Mouse (Mus musculus) heart, embryonic 15.5 days (tissue): ENCODE data around the gene Sertad2. TPM values are rescaled to one million over a fixed set of nuclear protein-coding genes. Genes with fewer than 3 reads are reported as not detected.

Experiments
- ATAC-seq: fragments of 200-750 bp; cut with Nextera tagmentation; replicated peaks from 2 replicates; pipeline ENCODE4 v1.8.0; 2017; ENCODE audit warnings: low read depth, moderate TSS enrichment; ENCODE audit not compliant: insufficient number of reproducible peaks, insufficient read depth, low FRiP score
- H3K27ac ChIP-seq: fragments of 300-500 bp; sonication (generic); 2 replicates; pipeline ENCODE4 v1.5.1; 2015; ENCODE audit warnings: mild to moderate bottlenecking, inconsistent platforms
- H3K27me3 ChIP-seq: fragments of 300-500 bp; sonication (generic); 2 replicates; pipeline ENCODE4 v1.6.1; 2015; ENCODE audit warnings: inconsistent platforms
- H3K36me3 ChIP-seq: fragments of 300-500 bp; sonication (generic); 2 replicates; pipeline ENCODE4 v1.6.1; 2015; ENCODE audit warnings: mild to moderate bottlenecking, inconsistent platforms
- H3K4me1 ChIP-seq: fragments of 300-500 bp; sonication (generic); replicated peaks from 2 replicates; pipeline ENCODE4 v1.6.1; 2015; ENCODE audit warnings: inconsistent platforms
- H3K4me2 ChIP-seq: fragments of 300-500 bp; sonication (generic); 2 replicates; pipeline ENCODE4 v1.6.1; 2015; ENCODE audit warnings: inconsistent platforms, mild to moderate bottlenecking, moderate library complexity
- H3K4me3 ChIP-seq: fragments of 300-500 bp; sonication (generic); 2 replicates; pipeline ENCODE4 v1.5.1; 2015; ENCODE audit warnings: mild to moderate bottlenecking, inconsistent platforms
- H3K9ac ChIP-seq: fragments of 300-500 bp; sonication (generic); 2 replicates; pipeline ENCODE4 v1.6.1; 2015; ENCODE audit warnings: mild to moderate bottlenecking, inconsistent platforms
- H3K9me3 ChIP-seq: fragments of 300-500 bp; sonication (generic); replicated peaks from 2 replicates; pipeline ENCODE4 v1.6.1; 2016; ENCODE audit warnings: inconsistent platforms
- WGBS: fragments of 180-500 bp; shearing (Covaris S2); methylation state at CpG from one replicate; pipeline ENCODE4 v1.1.7; 2015; ENCODE audit warnings: mixed read lengths; 5-methylcytosine and 5-hydroxymethylcytosine counted together
- polyA plus RNA-seq: library from polyadenylated mRNA; unstranded; fragments of >200 nt; fragmentation: Nextera tagmentation; extraction: Ambion mirVana; gene quantifications from 2 replicates; pipeline ENCODE4 v1.2.1, GENCODE M21; 2015

Sertad2 gene
- polyA plus RNA-seq, 1 experiment from 2014 or later = 33.7 TPM

- Histone ChIP-seq H3K27me3 (no peaks in the 10 kb centered on the region), H3K4me1 (peaks cover under 1% of the 10 kb centered on the region; the same call in 1 of the 2 replicates), H3K36me3 (no peaks in the 10 kb centered on the region), H3K4me2 (no peak overlapping the region), H3K9me3 (no peaks in the 10 kb centered on the region), H3K4me3 (no peak overlapping the region), H3K9ac (no peak overlapping the region), H3K27ac (no peak overlapping the region)
- WGBS = 81% methylated on average over 7 of the region's 7 CpGs
- no peak for ATAC-seq
Observed at GRCm38 (mm10) chr11:20550196-20550595, 7.1 kb downstream of the Sertad2 start.

GRCm38 (mm10) chr11:20552059-20552458, 9.0 kb downstream of the Sertad2 start:
- Histone ChIP-seq H3K4me3 (no peak overlapping the region), H3K27me3 (no peaks in the 10 kb centered on the region), H3K9ac (no peak overlapping the region), H3K27ac (no peak overlapping the region), H3K36me3 (no peaks in the 10 kb centered on the region), H3K4me2 (no peak overlapping the region), H3K9me3 (no peaks in the 10 kb centered on the region), H3K4me1 (peaks cover 13% of the 10 kb centered on the region; the same call in 1 of the 2 replicates)
- WGBS = 94% methylated on average over 2 of the region's 2 CpGs
- ATAC-seq = no peak

- H3K36me3 ChIP-seq = no peaks in the 10 kb centered on the region
- no peak for ATAC-seq
- no peak overlapping the region for H3K9ac ChIP-seq
- H3K4me2 ChIP-seq = no peak overlapping the region
- H3K4me3 ChIP-seq = no peak overlapping the region
- peaks cover 13% of the 10 kb centered on the region for H3K4me1 ChIP-seq
- no peaks in the 10 kb centered on the region for H3K27me3 ChIP-seq
- no peaks in the 10 kb centered on the region for H3K9me3 ChIP-seq
- H3K27ac ChIP-seq = no peak overlapping the region
- WGBS = 75% methylated on average over 8 of the region's 8 CpGs
Observed at GRCm38 (mm10) chr11:20552758-20553673, 10.0 kb downstream of the Sertad2 start.

GRCm38 (mm10) chr11:20555651-20556050, 12.6 kb downstream of the Sertad2 start:
- H3K4me2 ChIP-seq = no peak overlapping the region
- no peak for ATAC-seq
- no peak overlapping the region for H3K27ac ChIP-seq

GRCm38 (mm10) chr11:20556163-20556911, 13.3 kb downstream of the Sertad2 start:
- H3K4me1 ChIP-seq = peaks cover 21% of the 10 kb centered on the region
- no peak overlapping the region for H3K9ac ChIP-seq
- no peaks in the 10 kb centered on the region for H3K27me3 ChIP-seq
- no peak overlapping the region for H3K4me3 ChIP-seq
- no peak overlapping the region for H3K27ac ChIP-seq
- no peak overlapping the region for H3K4me2 ChIP-seq
- WGBS = 61% methylated on average over 7 of the region's 7 CpGs
- H3K9me3 ChIP-seq = no peaks in the 10 kb centered on the region
- ATAC-seq = no peak
- no peaks in the 10 kb centered on the region for H3K36me3 ChIP-seq

More at GRCm38 (mm10) chr11:20555651-20556050, 12.6 kb downstream of the Sertad2 start:
- H3K4me1 ChIP-seq = peaks cover 21% of the 10 kb centered on the region
- no peak overlapping the region for H3K9ac ChIP-seq
- H3K4me3 ChIP-seq = no peak overlapping the region
- H3K36me3 ChIP-seq = no peaks in the 10 kb centered on the region
- H3K9me3 ChIP-seq = no peaks in the 10 kb centered on the region
- H3K27me3 ChIP-seq = no peaks in the 10 kb centered on the region
- WGBS = 79% methylated on average over 3 of the region's 3 CpGs

GRCm38 (mm10) chr11:20559236-20559950, 16.3 kb downstream of the Sertad2 start:
- no peaks in the 10 kb centered on the region for H3K27me3 ChIP-seq
- no peak overlapping the region for H3K4me2 ChIP-seq
- H3K4me1 ChIP-seq = peaks cover 28% of the 10 kb centered on the region
- 68% methylated on average over 11 of the region's 11 CpGs for WGBS
- no peak overlapping the region for H3K4me3 ChIP-seq
- no peak overlapping the region for H3K27ac ChIP-seq
- H3K9me3 ChIP-seq = no peaks in the 10 kb centered on the region
- H3K9ac ChIP-seq = no peak overlapping the region
- no peak for ATAC-seq
- no peaks in the 10 kb centered on the region for H3K36me3 ChIP-seq

- H3K9ac ChIP-seq = no peak overlapping the region
- H3K4me2 ChIP-seq = no peak overlapping the region
- no peaks in the 10 kb centered on the region for H3K36me3 ChIP-seq
- 53% methylated on average over 10 of the region's 10 CpGs for WGBS
- peaks cover 28% of the 10 kb centered on the region for H3K4me1 ChIP-seq
- ATAC-seq = no peak
- no peaks in the 10 kb centered on the region for H3K27me3 ChIP-seq
- no peaks in the 10 kb centered on the region for H3K9me3 ChIP-seq
- H3K4me3 ChIP-seq = no peak overlapping the region
- H3K27ac ChIP-seq = peak overlapping the region; percentile 18; the same call in 1 of the 2 replicates
Observed at GRCm38 (mm10) chr11:20559951-20560642, 17.0 kb downstream of the Sertad2 start.

- H3K27me3 ChIP-seq = no peaks in the 10 kb centered on the region
- 7% methylated on average over 13 of the region's 13 CpGs for WGBS
- no peak overlapping the region for H3K9ac ChIP-seq
- no peaks in the 10 kb centered on the region for H3K9me3 ChIP-seq
- H3K4me3 ChIP-seq = peak overlapping the region; percentile 38
- H3K4me2 ChIP-seq = peak overlapping the region; percentile 53
- no peaks in the 10 kb centered on the region for H3K36me3 ChIP-seq
- H3K4me1 ChIP-seq = peaks cover 18% of the 10 kb centered on the region
- peak; percentile 96 for ATAC-seq
- H3K27ac ChIP-seq = peak overlapping the region; percentile 57
Observed at GRCm38 (mm10) chr11:20561323-20562002, 18.4 kb downstream of the Sertad2 start.

- Histone ChIP-seq H3K9ac (no peak overlapping the region), H3K4me1 (peaks cover 15% of the 10 kb centered on the region), H3K27ac (no peak overlapping the region), H3K27me3 (no peaks in the 10 kb centered on the region), H3K4me2 (no peak overlapping the region), H3K4me3 (no peak overlapping the region), H3K9me3 (no peaks in the 10 kb centered on the region), H3K36me3 (no peaks in the 10 kb centered on the region)
- ATAC-seq = no peak
- 83% methylated on average over 4 of the region's 4 CpGs for WGBS
Observed at GRCm38 (mm10) chr11:20565057-20565456, 22.0 kb downstream of the Sertad2 start.

- Histone ChIP-seq H3K9ac (no peak overlapping the region), H3K36me3 (no peaks in the 10 kb centered on the region), H3K27ac (no peak overlapping the region), H3K4me2 (no peak overlapping the region), H3K4me1 (peaks cover 12% of the 10 kb centered on the region), H3K27me3 (no peaks in the 10 kb centered on the region), H3K9me3 (no peaks in the 10 kb centered on the region), H3K4me3 (no peak overlapping the region)
- 62% methylated on average over 5 of the region's 5 CpGs for WGBS
- no peak for ATAC-seq
Observed at GRCm38 (mm10) chr11:20571702-20572413, 28.8 kb downstream of the Sertad2 start.
